Mouse (Mus musculus) c-Kit-positive CD71-negative TER-119-negative erythroid progenitor cells, embryonic 14.5 days (primary cell): ENCODE measurements around the gene Slc6a5.

Source experiments
- DNase-seq: peaks from one replicate; pipeline ENCODE4 v3.0.0-alpha.2; 2013; ENCODE audit warnings: low read depth

The Slc6a5 gene

DNA sequence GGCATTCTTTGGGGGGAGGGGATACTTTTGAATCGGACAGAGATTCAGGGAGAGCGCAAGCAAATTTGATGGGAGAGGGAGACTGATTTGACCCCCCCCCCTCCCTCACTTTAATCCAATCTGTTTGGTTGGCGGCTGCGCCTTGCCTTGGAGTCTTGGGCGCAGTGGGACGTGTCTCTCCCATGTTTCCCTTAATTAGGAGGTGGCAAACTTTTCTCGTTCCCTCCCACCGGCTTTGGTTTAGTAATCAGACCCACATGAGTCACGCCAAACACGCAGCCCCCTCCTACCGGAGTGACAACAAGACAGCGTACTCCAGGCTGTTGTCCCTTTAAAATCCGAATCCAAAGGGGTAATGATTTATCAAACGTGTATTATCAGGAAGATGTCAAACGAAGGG, at the start of gene Slc6a5:
TSS of gene Slc6a5 (plus strand) at position 297 of the 400 bp plus-strand sequence.
- DNase-seq: no peak

DNA sequence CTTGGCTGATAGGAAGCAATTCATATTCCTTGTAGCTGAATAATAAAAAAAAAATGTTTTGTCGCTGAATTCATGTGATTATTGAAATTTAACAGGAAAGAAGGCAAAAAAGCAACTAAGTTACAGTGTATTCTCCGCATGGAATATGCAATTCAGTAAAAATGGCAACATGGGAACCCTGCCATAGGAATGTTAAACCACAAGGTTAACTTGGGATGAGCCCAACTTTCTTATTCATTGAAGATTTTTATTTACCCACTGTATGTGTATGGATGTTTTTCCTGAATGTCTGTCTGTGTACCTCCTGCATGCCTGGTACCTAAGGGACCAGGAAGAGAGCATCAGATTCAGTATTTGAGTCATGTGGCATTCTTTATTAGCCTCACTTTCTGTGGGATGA, 48.8 kb upstream of the Slc6a5 start:
- no peak for DNase-seq

DNA sequence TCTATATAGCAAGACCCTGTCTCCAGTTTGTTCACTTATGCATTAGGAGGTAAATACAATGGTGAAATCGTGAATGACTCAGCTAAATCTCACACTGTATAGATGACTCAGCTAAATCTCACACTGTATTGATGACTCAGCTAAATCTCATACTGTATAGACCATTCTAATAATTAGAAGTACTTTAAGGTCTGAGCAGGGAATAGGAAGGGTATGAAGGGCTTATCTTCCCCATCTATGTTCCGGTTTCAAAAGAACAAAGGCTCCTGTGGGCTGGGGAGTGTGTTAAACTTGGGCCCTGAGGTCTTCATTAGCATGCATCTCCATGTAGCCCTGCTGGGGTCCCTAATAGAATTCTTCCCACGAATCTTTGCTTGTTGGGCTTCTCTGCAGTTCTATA, 46.2 kb upstream of the Slc6a5 start:
- no peak for DNase-seq

DNA sequence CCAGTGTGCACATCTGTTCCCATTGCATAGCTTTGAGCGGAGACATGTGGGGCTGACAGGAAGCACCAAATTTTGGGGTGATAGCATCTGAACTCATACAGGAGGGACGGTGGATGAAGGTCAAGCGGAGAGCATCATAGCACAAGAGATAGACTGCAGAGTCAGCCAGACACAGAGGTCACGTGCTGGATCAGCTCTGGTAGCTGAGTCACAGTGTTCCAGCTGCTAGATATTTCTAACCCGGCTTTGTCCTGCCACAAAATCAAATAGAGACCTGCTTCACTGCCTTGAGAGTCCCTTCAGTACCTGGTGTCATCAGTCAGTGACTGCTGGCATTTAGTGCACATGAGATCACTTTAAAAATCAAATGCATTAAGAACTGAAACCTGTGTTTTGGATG, 40.3 kb upstream of the Slc6a5 start:
- no peak for DNase-seq

DNA sequence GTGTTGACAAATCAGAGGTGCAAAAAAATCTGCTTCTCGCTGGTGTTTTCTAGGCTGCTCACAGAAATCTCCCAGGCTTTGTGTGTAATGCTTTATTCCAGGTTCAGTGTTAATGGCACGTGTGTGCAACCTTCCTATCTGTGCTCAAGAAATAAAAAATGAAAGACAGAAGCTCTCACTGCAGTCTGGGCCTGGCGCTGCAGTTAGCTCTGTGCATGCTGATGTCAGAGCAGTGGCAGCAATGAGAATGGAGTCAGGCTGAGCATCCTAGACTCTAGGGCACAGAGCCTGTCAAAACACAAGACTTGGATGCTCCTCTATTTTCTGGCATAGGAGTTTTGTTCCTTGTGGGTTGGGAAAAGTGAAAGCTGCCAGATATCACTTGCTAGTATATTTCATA, 39.7 kb upstream of the Slc6a5 start:
- DNase-seq: no peak

DNA sequence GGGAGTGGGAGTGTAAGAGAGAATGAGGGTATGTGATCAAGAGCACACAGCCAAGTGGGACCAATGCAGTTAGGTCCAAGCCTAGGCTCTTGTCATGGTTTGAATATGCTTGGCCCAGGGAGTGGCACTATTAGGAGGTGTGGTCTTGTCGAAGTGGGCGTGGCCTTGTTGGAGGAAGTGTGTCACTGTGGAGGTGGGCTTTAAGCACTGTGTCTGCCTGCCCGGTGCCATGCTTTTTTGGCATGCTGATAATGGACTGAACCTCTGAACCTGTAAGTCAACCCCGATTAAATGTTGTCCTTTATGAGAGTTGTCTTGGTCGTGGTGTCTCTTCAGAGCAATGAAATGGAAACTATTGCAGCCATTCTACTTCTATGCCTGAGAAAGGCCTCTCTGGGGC, 32.6 kb upstream of the Slc6a5 start:
- no peak for DNase-seq

DNA sequence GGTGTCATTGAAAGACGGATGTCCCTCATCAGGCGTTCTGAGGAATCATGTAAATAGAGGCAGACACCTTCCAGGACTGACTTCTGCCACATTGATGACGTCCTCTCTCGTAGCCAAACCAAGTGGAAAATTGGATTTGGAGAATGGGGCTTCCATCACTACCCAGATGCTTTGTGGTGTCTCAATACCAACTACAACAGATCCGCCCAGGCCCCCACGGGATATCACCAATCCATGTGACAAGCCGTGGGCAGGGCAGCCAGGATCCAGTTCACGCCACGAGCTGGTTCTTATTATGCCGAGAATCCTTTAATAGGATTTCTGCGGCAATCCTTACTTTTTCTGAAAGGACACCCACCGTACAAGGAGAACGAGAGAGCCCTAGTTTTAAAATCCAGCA, 30.9 kb upstream of the Slc6a5 start:
- DNase-seq: no peak

DNA sequence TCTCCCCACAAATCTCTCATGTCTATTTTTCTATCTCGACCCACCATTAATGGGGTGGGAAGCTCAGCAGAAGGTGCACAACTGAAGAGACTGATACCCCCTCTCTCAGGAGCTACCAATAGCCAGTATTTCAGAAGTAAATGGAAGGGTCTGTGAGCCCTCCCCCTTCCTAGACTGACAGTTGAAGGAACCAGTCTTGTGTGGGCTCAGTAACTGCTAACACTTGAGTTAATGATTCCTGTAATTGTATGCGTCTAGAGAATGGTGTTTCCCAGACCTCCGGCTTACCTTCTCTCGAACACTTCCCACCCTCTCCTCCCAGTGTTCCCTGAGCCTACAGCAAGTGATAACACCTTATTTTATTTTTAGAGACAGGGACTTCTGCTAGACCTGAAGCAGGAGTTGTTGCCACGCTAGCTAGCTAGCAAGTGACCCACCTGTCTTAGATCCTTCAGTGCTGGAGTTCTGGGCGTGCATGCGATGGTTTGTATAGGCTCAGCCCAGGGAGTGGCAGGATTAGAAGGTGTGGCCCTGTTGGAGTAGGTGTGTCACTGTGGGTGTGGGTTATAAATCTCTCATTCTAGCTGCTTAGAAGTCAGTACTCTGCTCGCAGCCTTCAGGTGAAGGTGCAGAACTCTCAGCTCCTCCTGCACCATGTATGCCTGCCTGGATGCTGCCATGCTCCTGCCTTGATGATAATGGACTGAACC, 29.8 kb upstream of the Slc6a5 start:
- no peak for DNase-seq

DNA sequence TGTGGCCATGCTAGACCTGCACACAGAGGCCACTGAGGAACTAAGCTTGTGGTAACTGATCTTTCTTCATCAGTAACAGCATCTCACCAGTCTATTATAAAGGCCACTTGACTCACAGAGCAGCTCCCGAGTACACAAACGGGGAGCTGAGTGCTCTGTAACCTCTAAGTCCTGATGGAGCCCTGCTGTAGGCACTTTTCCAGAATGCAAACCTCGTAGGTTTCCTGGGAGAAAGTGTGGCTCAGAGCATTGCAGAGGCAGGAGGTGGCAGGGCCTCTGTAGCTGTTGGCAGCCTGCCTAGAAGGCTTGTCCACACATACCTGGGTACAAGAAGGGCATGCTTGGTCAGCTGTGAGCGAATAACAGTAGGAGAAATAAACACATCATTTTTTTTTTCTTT, 27.7 kb upstream of the Slc6a5 start:
- no peak for DNase-seq

DNA sequence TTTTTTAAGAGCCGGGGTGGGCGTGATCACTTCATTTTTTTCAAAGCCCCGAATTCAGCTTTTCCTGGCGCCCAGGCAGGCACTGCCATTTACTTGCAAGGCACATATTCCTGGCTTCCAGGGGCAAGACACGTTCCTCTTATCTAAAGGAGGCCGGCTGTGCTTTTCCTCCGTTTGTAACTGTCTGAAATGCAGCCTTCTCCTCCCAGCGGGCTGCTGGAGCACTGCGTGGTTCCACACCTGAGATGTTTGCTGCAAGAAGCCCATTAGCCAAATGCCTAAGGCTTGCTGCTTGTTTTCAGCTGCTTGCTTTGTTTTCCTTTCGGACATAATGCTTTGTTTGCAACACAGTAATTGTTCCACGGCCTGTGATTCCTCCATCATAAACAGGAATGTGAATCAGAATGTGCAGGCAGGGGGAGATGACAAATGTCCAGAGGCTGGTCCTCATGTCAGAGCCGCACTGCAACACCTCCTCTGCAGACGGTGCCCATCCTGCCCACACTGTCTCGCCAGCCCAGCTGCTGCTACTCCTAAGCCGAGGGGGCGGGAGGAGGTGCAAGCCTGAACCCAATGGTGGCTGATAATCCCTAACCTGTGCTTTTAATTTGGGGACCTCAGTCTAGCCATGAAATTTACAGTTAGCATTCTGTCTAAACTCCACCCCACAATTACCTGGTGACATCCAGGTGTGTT, 27.1 kb upstream of the Slc6a5 start:
- no peak for DNase-seq

DNA sequence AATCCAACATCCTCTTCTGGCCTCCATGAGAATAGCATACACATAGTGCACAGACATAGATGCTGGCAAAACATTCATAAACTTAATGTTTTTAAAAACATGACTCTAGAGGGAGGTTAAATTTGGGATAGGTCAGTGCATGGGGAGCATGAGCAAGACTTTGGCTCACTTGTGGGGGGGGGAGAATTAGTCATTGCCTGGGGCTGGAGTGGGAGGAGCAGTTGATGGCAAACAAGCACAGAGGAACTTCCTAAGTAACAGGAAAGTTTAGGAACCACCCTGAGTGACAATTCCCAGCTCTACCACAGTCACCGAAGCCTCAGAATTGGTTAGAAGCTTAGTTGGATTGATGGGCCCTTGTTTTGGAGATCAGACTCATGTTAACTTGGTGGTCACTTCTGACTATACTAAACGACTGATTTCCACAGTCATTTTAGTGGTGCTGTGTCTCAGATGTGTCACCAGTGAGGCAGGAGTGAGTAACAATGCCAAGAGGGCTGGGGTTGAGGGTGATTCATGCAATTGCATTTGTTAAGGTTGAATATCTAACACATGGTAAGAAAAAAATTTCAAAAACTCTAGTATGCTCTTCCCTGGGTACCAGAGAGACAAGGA, 22.1 kb upstream of the Slc6a5 start:
- no peak for DNase-seq

DNA sequence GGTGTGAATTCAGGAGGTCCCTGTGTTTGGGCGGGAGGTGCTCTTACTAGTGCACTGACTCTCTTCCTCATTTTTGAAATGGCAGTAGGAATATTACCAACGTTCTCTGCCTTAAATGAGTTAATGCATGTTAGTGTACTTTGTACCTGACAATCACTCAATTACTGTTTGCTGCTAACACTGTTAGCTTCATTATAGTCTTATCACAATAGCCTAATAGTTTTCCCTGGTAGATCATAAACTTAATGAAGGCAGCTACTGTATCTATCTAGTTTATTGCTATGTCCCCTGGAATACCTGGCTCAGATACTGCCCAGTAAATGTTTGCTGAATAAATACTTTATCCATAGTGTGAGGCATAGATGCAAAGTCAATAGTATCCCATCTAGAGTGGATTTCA, 15.2 kb upstream of the Slc6a5 start:
- no peak for DNase-seq

DNA sequence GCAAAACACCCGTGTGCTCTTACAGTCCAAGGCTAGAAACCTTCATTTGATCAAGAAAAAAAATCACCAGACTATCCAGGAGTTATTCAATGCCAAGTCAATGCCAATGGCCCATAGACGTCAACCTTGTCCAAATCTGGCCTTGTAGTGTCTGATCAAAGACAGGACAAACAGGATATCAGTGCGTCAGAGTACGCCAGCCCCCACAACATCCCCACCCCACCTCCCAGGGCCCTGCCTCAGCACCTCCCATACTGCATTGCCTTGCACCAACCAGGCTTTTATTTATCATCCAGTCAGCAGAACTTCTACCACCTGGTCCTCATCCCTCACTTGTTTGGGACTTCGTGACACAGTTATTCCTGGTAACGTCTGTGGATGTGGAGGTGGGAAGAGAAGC, 14.7 kb upstream of the Slc6a5 start:
- no peak for DNase-seq

DNA sequence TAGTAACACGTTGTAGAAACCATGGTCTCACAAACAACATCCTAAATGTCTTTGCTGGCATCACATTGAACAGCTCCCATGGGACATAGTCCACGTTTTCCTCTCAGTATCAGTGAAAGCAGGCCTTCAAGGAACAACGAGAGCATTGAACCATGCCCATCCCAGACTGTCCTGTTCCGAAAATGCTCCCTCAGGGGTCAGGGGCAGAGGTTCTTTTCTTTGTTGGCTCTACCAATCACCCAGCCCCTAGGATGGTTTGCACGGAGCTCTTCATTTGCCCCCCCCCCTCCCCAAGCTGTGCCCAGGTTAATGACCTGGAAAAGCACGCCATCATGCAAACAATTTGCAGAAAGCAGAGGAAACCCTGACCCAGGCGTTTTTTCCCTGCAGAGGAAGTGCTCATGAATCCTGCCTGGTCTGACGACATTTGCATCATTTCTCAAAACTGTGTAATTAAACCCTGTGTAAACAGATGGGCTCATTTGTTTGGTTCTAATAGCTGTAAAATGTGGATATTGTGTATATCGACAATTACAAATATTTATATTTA, 7.9 kb upstream of the Slc6a5 start:
- no peak for DNase-seq

DNA sequence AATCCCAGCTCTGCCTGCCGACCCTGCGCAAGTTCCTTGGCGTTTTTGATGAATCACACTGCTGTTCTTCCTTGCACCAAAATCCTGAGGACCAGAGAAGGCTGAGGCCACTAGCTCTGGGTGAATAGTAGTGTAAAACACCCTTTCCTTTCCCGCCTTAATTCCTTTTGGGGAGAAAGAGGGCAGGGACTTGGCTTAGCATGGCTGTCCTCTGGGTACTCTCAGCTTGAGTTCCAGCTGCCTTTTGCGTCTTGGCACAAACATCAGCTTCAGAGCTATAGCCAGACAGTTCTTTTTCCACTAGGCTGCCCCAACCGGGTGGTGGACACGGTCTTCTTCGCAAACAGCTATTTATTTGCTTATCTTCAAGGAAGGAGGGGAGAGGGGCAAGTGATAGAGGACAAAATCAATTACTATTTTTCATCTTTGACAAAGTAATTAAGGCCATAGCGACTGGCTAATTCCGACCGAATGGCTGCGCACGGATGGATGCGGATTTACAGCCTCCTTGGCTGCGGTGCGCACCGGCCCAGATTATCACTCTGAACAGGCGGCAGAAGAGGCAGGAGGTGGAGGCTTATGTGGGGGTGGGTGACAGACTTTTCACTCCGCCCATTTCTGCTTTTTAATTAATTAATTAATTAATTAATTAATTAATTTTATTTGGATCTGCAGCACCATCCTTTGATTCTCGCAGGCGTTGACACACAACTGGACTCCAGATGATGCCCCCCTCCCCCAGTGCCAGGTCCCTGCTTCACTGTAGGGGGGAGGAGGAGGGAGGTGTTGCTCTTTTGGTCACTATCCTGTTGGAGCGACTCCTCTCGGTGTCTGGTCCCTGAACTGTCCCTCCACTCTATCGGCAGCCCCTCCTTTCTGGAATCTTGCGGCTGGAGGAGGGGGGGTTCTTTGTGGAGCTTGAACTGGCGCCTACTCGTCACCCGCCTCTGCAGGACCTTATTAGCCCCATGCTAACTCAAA, 2.5 kb upstream of the Slc6a5 start:
- DNase-seq: no peak

DNA sequence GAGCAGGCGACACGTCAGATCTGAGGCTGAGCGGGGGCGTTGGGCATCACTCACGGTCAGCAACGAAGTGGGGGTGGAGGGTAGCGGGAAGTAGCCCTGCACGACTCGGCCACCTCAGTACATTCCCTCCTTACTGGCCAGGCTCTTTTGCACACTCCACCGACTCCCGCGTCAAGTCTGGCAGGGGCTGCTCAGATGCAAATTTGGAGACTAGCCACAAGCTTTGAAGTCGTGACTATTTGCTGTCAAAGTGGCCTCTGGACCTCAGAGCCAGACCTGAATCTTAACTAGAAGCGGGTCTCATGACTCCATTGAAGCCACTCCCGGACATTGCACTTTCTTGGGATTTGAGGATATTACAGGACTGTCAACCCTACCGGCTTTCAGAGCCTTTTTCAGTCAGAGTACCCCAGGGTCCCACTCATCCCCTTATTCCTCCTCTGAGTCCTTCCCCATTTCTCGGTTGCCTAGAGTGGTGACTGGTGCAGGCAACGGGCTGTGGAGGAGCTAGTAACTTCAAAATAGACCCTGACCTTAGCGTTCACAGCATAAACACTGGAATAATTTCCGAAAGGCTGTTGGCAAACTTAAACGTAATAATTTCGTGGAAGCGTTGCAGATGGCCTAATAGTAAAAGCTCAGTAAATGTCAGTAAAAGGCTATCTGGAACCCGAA, 1.6 kb upstream of the Slc6a5 start:
- no peak for DNase-seq

DNA sequence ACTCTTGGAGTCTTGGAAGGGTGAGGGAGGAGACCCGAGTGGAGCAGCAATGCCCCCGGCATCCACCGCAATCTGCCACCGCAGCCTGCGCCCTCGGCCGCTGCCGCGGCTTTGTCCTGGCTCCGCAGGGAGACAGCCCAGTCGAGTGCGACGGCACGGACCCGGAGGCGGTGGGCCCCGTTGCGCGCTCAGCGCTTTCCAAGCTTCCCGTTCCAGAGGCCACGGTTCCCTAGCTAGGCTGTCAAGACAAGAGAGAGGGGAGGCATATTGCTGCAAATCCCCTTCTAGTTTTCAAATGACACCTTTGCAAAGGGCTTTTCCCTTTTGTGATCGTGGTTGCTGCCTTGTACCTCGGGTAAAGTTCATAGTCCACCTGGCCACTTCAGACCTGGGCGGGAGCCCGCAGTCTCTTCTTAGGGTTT, 945 bp upstream of the Slc6a5 start:
- no peak for DNase-seq

DNA sequence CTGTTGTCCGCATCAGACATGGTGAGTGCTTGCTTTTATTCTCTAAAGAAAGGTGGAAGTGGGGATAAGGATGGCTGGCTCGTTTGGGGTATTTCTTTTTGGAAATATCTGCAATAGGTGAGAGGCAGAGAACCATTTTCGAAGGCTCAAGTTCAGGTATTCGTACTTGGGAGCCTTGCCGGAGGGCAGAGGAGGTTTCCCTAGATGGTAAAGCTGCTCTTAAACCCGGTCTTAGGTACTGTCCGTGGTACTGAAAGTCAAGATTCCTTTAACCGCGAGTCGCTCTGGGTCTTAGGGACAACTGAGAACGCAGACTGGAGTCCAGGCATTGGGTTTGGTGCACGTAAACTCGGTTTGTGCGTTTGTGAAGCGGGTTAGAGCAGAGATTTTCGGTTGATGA, 415 bp downstream of the Slc6a5 start:
- DNase-seq: peak; percentile 56

DNA sequence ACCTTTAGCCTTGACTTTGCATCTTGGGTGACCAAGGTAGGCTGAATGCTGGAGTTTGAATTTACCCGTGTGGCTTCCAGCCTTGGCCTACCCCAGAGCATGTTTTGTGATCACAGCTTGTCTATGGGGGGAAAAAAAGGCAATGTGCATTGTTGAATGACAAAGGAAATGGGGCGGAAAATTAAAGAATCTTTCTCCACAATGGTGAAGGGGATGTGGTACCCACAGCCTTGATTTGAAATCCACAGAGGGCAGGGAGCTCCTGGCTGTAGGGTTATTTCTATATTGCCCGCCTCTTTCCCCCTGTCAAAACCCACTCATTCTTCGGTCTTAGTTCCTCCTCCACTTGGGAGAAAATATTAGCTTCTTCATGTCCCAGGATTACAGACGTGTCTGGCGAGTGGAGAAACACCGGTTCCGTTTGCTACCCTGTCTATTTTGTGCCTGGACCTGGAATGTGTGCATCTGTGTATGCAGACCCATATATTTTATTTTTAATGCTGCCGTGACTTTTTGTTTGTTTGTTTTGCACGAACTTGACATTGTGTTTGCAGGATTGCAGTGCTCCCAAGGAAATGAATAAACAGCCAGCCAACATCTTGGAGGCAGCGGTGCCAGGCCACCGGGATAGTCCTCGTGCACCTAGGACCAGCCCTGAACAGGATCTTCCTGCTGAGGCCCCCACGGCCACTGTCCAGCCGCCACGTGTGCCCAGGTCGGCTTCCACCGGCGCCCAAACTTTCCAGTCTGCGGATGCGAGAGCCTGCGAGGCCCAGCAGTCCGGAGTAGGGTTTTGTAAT, 1.4 kb downstream of the Slc6a5 start:
- no peak for DNase-seq

DNA sequence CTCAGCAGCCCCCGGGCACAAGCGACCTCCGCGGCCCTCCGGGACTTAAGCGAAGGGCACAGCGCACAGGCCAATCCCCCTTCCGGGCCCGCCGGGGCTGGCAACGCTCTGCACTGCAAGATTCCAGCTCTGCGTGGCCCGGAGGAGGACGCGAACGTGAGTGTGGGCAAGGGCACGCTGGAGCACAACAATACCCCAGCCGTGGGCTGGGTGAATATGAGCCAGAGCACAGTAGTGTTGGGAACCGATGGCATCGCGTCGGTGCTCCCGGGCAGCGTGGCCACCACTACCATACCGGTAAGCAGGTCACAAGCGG, 2.0 kb downstream of the Slc6a5 start:
- DNase-seq: no peak

DNA sequence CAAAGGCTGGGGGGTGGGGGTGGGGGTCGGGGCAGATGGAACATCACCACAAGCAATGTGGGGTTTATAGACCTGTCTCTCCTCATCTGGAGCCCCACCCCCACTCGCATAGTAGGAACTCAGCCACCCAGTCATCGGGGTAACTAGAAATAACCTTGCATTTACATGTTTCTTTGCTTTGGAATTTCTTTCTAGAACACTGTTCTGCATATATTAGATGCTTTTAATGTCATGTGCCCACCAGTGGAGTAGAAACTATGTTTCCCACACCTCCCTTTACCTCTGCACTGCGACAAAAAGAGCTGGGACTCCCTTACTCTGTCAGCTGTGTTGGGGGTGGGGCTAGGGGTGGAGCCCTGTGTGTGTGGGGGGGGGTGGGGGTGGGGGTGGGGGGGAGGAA, 3.2 kb downstream of the Slc6a5 start:
- no peak for DNase-seq
